Mouse (Mus musculus): ENCODE results near the gene Mllt3.
A peak's percentile ranks its signal among the peaks of the same experiment; 100 is the strongest.
"Not testable (repeated sequence)": the region's sequence is repeated elsewhere in the genome, so short reads cannot be mapped to it uniquely, and the experiment has no call there.

Gene Mllt3

GRCm38 (mm10) chr4:88012774-88013173 lies 20.4 kb downstream of the Mllt3 start:
- no peak for DNase-seq (ENCODE audit: low spot score)

GRCm38 (mm10) chr4:88011870-88012572 lies 21.1 kb downstream of the Mllt3 start:
- no peak for DNase-seq (ENCODE audit: low spot score)

GRCm38 (mm10) chr4:88010441-88010840 lies 22.7 kb downstream of the Mllt3 start:
- DNase-seq (ENCODE audit: low spot score) = no peak

GRCm38 (mm10) chr4:88005801-88006200 lies 27.4 kb downstream of the Mllt3 start:
- DNase-seq (ENCODE audit: low spot score) = no peak

- DNase-seq (ENCODE audit: low spot score) = peak; percentile 14
These were observed 29.8 kb downstream of the Mllt3 start for GRCm38 (mm10) chr4:88003159-88003948.

- no peak for DNase-seq (ENCODE audit: low spot score)
These were observed 41.5 kb downstream of the Mllt3 start for GRCm38 (mm10) chr4:87991710-87992109.

GRCm38 (mm10) chr4:87990940-87991339 lies 42.2 kb downstream of the Mllt3 start:
- no peak for DNase-seq (ENCODE audit: low spot score)

GRCm38 (mm10) chr4:87985281-87985680 lies 47.9 kb downstream of the Mllt3 start:
- DNase-seq (ENCODE audit: low spot score) = no peak

GRCm38 (mm10) chr4:87984589-87984988 lies 48.6 kb downstream of the Mllt3 start:
- peak; percentile 46 for DNase-seq (ENCODE audit: low spot score)

GRCm38 (mm10) chr4:87984091-87984490 lies 49.1 kb downstream of the Mllt3 start:
- no peak for DNase-seq (ENCODE audit: low spot score)

- no peak for DNase-seq (ENCODE audit: low spot score)
These were observed 50.6 kb downstream of the Mllt3 start for GRCm38 (mm10) chr4:87982578-87982977.

GRCm38 (mm10) chr4:87977820-87978448 lies 55.2 kb downstream of the Mllt3 start:
- no peak for DNase-seq (ENCODE audit: low spot score)

- DNase-seq (ENCODE audit: low spot score) = no peak
These were observed 67.3 kb downstream of the Mllt3 start for GRCm38 (mm10) chr4:87965836-87966235.

GRCm38 (mm10) chr4:87964890-87965289 lies 68.3 kb downstream of the Mllt3 start:
- DNase-seq (ENCODE audit: low spot score) = not testable (repeated sequence)

- DNase-seq (ENCODE audit: low spot score) = no peak
These were observed 69.4 kb downstream of the Mllt3 start for GRCm38 (mm10) chr4:87963773-87964076.

- DNase-seq (ENCODE audit: low spot score) = no peak
These were observed 70.0 kb downstream of the Mllt3 start for GRCm38 (mm10) chr4:87963055-87963772.

- DNase-seq (ENCODE audit: low spot score) = no peak
These were observed 71.3 kb downstream of the Mllt3 start for GRCm38 (mm10) chr4:87961872-87962271.

- DNase-seq (ENCODE audit: low spot score) = no peak
These were observed 75.3 kb downstream of the Mllt3 start for GRCm38 (mm10) chr4:87957852-87958251.

- DNase-seq (ENCODE audit: low spot score) = no peak
These were observed 76.0 kb downstream of the Mllt3 start for GRCm38 (mm10) chr4:87957198-87957597.

- no peak for DNase-seq (ENCODE audit: low spot score)
These were observed 78.0 kb downstream of the Mllt3 start for GRCm38 (mm10) chr4:87955132-87955531.

GRCm38 (mm10) chr4:87954421-87955083 lies 78.6 kb downstream of the Mllt3 start:
- no peak for DNase-seq (ENCODE audit: low spot score)

GRCm38 (mm10) chr4:87953736-87954135 lies 79.4 kb downstream of the Mllt3 start:
- DNase-seq (ENCODE audit: low spot score) = no peak
